Mouse (Mus musculus): ENCODE results near the gene Slmap. TPM values are rescaled to one million over a fixed set of nuclear protein-coding genes. Genes with fewer than 3 reads are reported as not detected.

Slmap gene
- polyA plus RNA-seq, 1 experiment from 2014 or later: 14.6 TPM

GRCm38 (mm10) chr14:26552853-26553252 is 18.1 kb upstream of the Slmap start:
- no peak overlapping the region for H3K27ac ChIP-seq
- no peak for ATAC-seq
- no peaks in the 10 kb centered on the region for H3K4me1 ChIP-seq (replicated peaks)
- no peak overlapping the region for H3K4me3 ChIP-seq (replicated peaks)
- no peak overlapping the region for H3K9ac ChIP-seq (replicated peaks)
- no peaks in the 10 kb centered on the region for H3K36me3 ChIP-seq
- no peaks in the 10 kb centered on the region for H3K27me3 ChIP-seq
- WGBS: 85% methylated on average over 3 of the region's 3 CpGs
- no peak overlapping the region for H3K4me2 ChIP-seq (replicated peaks)
- no peaks in the 10 kb centered on the region for H3K9me3 ChIP-seq

DNA sequence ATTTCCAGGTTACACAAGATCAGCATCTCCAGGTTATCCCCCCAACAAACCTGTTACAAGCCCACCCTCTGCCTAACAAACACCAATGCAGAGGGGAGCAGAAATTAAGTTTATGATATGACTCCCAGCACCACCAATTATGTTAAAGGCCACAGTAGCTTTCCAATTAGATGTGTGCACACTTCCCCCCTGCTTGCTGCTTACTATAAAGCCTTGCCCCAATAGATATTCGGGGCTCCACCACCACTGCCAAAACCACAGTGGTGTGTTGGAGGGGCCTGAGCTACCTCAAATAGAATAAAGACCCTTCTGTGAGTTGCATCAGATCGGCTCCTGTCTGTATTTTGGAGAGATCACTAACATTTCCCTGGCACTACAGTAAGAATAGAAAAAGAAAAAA is 17.7 kb upstream of the Slmap start:
- no peak overlapping the region for H3K4me3 ChIP-seq (replicated peaks)
- no peak for ATAC-seq
- H3K9me3 ChIP-seq: no peaks in the 10 kb centered on the region
- no peak overlapping the region for H3K27ac ChIP-seq
- H3K27me3 ChIP-seq: no peaks in the 10 kb centered on the region
- no peak overlapping the region for H3K4me2 ChIP-seq (replicated peaks)
- no peaks in the 10 kb centered on the region for H3K4me1 ChIP-seq (replicated peaks)
- H3K9ac ChIP-seq (replicated peaks): no peak overlapping the region
- WGBS: 83% methylated on average over 2 of the region's 2 CpGs
- H3K36me3 ChIP-seq: no peaks in the 10 kb centered on the region

- ATAC-seq: no peak
- Histone ChIP-seq H3K9me3 (no peaks in the 10 kb centered on the region), H3K4me2 (replicated peaks) (no peak overlapping the region), H3K27me3 (no peaks in the 10 kb centered on the region), H3K4me1 (replicated peaks) (no peaks in the 10 kb centered on the region), H3K9ac (replicated peaks) (no peak overlapping the region), H3K27ac (no peak overlapping the region), H3K36me3 (no peaks in the 10 kb centered on the region), H3K4me3 (replicated peaks) (no peak overlapping the region)
- WGBS: 93% methylated on average over 8 of the region's 8 CpGs
These were observed 16.0 kb upstream of the Slmap start for GRCm38 (mm10) chr14:26550712-26551111.

DNA sequence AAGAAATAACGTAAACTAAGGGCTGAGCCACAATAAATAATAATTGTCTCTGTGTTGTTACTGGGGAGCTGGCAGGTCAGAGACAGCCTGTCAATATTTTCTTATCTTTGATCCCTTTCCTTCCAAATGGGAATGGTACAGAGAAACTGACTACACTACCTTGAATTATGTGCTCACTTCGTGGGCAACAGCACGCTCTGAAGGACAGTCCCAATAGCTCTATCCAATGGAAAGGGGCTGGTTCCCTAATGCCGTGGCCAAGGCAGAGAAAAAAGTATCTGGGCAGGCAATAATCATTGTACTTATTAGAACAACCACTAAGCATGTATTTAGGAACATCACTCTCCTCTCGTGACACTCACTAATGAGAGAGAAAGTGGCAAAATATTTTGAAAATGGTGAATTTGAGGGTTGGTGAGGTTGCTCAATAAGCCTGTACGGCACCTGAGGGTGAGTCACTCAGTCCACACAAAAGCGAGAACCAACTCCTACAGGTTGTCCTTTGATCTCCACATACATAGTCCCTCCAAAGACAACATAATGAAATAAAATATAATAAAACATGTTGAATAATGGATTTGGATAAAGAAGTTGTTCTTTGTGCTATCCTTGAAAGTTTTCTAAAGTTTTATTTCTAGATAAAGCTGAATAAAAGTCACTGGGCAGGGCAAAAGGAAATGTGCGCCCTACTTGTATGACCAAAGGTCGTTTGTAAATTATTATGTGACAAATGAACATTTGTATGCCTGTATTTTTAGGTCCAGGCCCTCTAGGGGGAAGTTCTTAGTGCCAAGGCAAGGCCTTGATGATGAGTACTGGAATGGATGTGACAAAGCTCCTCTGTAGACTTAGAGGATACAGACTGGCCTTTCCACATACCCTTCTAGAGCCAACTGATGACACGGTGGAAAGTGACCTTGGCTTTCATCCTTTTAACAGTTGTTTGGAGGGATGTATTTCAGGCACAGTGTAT is 13.1 kb upstream of the Slmap start:
- H3K27ac ChIP-seq: no peak overlapping the region
- no peak for ATAC-seq
- H3K4me3 ChIP-seq (replicated peaks): no peak overlapping the region
- no peaks in the 10 kb centered on the region for H3K4me1 ChIP-seq (replicated peaks)
- no peaks in the 10 kb centered on the region for H3K9me3 ChIP-seq
- H3K9ac ChIP-seq (replicated peaks): no peak overlapping the region
- no peaks in the 10 kb centered on the region for H3K27me3 ChIP-seq
- WGBS: 84% methylated on average over 10 of the region's 10 CpGs
- no peaks in the 10 kb centered on the region for H3K36me3 ChIP-seq
- H3K4me2 ChIP-seq (replicated peaks): no peak overlapping the region

- Histone ChIP-seq H3K27ac (no peak overlapping the region), H3K27me3 (no peaks in the 10 kb centered on the region), H3K4me2 (replicated peaks) (no peak overlapping the region), H3K9me3 (no peaks in the 10 kb centered on the region), H3K9ac (replicated peaks) (no peak overlapping the region), H3K4me1 (replicated peaks) (no peaks in the 10 kb centered on the region), H3K4me3 (replicated peaks) (no peak overlapping the region), H3K36me3 (no peaks in the 10 kb centered on the region)
- 100% methylated on average over 1 of the region's 1 CpGs for WGBS
- ATAC-seq: no peak
These were observed 7.4 kb upstream of the Slmap start for GRCm38 (mm10) chr14:26542136-26542535.

- no peaks in the 10 kb centered on the region for H3K9me3 ChIP-seq
- H3K36me3 ChIP-seq: no peaks in the 10 kb centered on the region
- H3K27ac ChIP-seq: no peak overlapping the region
- ATAC-seq: no peak
- H3K4me1 ChIP-seq (replicated peaks): no peaks in the 10 kb centered on the region
- no peaks in the 10 kb centered on the region for H3K27me3 ChIP-seq
- no peak overlapping the region for H3K9ac ChIP-seq (replicated peaks)
- WGBS: 81% methylated on average over 1 of the region's 1 CpGs
- H3K4me3 ChIP-seq (replicated peaks): no peak overlapping the region
- H3K4me2 ChIP-seq (replicated peaks): no peak overlapping the region
These were observed 5.8 kb upstream of the Slmap start for GRCm38 (mm10) chr14:26540577-26540976.

GRCm38 (mm10) chr14:26539241-26539640 is 4.5 kb upstream of the Slmap start:
- H3K9me3 ChIP-seq: no peaks in the 10 kb centered on the region
- WGBS: 93% methylated on average over 4 of the region's 4 CpGs

GRCm38 (mm10) chr14:26533821-26534756 is 642 bp downstream of the Slmap start:
- Histone ChIP-seq H3K27ac (peak overlapping the region; percentile 86), H3K9me3 (no peaks in the 10 kb centered on the region), H3K9ac (replicated peaks) (peak overlapping the region; percentile 89), H3K36me3 (0 out of 2 replicates have a peak, but pooled peaks cover 6% of the 10 kb centered on the region), H3K4me1 (replicated peaks) (peaks cover 44% of the 10 kb centered on the region), H3K4me2 (replicated peaks) (peak overlapping the region; percentile 81), H3K27me3 (no peaks in the 10 kb centered on the region), H3K4me3 (replicated peaks) (peak overlapping the region; percentile 83)
- ATAC-seq: peak; percentile 89
- WGBS: under 1% methylated on average over 82 of the region's 92 CpGs

More at GRCm38 (mm10) chr14:26539241-26539640, 4.5 kb upstream of the Slmap start:
- no peaks in the 10 kb centered on the region for H3K27me3 ChIP-seq
- H3K4me2 ChIP-seq (replicated peaks): no peak overlapping the region
- H3K9ac ChIP-seq (replicated peaks): no peak overlapping the region
- H3K4me1 ChIP-seq (replicated peaks): no peaks in the 10 kb centered on the region
- no peak overlapping the region for H3K4me3 ChIP-seq (replicated peaks)
- ATAC-seq: no peak
- H3K36me3 ChIP-seq: no peaks in the 10 kb centered on the region
- no peak overlapping the region for H3K27ac ChIP-seq

DNA sequence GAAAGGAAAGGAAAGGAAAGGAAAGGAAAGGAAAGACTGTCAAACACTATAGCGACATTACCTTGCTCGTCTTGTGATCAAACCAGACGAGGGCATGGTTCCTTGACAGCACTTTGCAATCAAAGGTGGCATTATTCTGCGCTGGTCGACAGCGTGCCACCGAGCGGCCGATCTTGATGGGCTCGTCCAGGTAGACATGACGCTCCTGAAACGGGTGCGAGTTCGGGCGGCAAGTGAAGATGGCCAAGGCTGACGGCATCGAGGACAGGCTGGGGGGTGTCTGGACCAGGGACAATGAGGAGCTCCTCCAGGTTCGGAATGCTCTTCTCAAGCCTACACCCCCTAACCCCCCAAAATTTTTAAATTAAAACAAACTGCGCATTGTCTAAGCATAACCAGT is 1.5 kb downstream of the Slmap start:
- Histone ChIP-seq H3K4me1 (replicated peaks) (peaks cover 52% of the 10 kb centered on the region), H3K4me2 (replicated peaks) (peak overlapping the region; percentile 81), H3K27ac (no peak overlapping the region), H3K4me3 (replicated peaks) (peak overlapping the region; percentile 83), H3K36me3 (0 out of 2 replicates have a peak, but pooled peaks cover 7% of the 10 kb centered on the region), H3K27me3 (no peaks in the 10 kb centered on the region), H3K9me3 (no peaks in the 10 kb centered on the region), H3K9ac (replicated peaks) (peak overlapping the region; percentile 89)
- no peak for ATAC-seq
- 26% methylated on average over 19 of the region's 19 CpGs for WGBS

DNA sequence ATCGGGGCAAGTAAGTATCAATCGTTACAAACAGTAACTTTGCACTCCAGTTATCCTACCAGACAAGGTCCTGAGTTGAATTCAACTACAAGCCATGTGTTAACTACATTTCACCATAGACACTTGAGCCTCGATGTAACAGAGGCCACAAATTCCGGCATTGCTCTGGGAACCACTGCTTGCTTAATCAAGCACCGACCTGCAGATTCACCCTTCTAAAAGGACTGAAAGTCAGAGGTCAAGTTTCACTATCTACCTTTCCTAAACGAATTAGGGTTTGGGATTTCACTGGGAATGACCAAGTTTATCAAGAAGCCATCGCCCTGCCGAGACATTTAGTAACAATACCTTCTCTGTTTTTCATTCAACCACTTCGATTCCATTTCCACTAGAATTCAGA is 2.0 kb downstream of the Slmap start:
- H3K9ac ChIP-seq (replicated peaks): peak overlapping the region; percentile 89
- peak overlapping the region; percentile 83 for H3K4me3 ChIP-seq (replicated peaks)
- ATAC-seq: no peak
- H3K9me3 ChIP-seq: no peaks in the 10 kb centered on the region
- 0 out of 2 replicates have a peak, but pooled peaks cover 7% of the 10 kb centered on the region for H3K36me3 ChIP-seq
- peak overlapping the region; percentile 81 for H3K4me2 ChIP-seq (replicated peaks)
- peaks cover 52% of the 10 kb centered on the region for H3K4me1 ChIP-seq (replicated peaks)
- 60% methylated on average over 9 of the region's 9 CpGs for WGBS
- H3K27me3 ChIP-seq: no peaks in the 10 kb centered on the region
- H3K27ac ChIP-seq: no peak overlapping the region

DNA sequence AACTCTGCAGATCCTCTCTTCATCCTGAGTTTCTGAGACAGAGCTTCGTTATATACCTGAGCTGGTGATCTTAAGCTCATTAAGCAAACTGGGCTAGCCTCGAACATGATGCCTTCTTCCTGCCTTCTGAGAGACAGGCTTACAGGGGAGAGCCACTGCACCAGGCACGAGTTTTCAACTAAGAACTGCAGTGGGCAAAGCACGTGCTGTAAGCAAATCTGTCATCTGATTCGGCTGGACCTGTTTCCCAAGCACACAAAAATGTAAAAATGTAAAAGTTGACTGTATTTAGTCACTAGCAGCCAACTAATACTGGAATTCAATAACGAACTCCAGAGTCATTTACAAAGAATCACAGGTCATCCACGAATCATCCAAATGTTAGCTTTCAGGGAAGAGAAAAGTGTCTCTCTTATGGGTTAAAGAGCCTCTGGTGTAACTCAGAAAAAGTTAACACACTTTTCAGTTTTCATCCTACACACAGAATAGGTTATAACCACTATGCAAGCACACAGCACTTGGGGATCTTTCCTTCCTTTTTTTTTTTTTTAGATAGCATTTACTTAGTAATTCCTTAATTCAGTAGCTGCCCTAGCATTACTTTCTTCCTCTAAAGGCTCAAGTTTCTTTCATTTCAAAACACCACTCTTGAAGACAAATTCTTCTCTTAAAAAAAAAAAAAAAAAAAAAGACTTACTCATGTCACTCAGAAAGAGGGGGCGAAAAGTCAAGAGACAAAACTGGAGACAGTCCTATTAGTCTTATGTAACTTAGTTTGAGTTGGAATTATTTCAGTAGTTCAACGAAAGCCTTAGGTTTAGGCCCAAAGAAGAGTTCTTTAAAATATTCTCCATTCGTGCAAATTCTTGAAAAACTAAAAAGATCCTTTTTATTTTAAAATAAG is 3.1 kb downstream of the Slmap start:
- H3K4me2 ChIP-seq (replicated peaks): peak overlapping the region; percentile 25; the same call in 1 of the 2 replicates
- H3K27ac ChIP-seq: no peak overlapping the region
- H3K4me3 ChIP-seq (replicated peaks): no peak overlapping the region
- H3K36me3 ChIP-seq: 0 out of 2 replicates have a peak, but pooled peaks cover 7% of the 10 kb centered on the region
- 86% methylated on average over 10 of the region's 10 CpGs for WGBS
- H3K27me3 ChIP-seq: no peaks in the 10 kb centered on the region
- no peak for ATAC-seq
- H3K4me1 ChIP-seq (replicated peaks): peaks cover 52% of the 10 kb centered on the region
- no peak overlapping the region for H3K9ac ChIP-seq (replicated peaks)
- no peaks in the 10 kb centered on the region for H3K9me3 ChIP-seq

Data from midbrain, embryonic 13.5 days (tissue).